Mouse (Mus musculus): Measurements from ENCODE around the gene Rab3il1. TPM values are rescaled to one million over a fixed set of nuclear protein-coding genes. Genes with fewer than 3 reads are reported as not detected.

The Rab3il1 gene
- total RNA-seq, 1 experiment, result 4.0 TPM

- Histone ChIP-seq H3K27ac (ENCODE audit: insufficient read depth, low read depth, low read length, poor library complexity, severe bottlenecking) (no peak overlapping the region), H3K9me3 (ENCODE audit: control insufficient read depth, insufficient read depth, low read depth, low read length) (no peaks in the 10 kb centered on the region), H3K36me3 (ENCODE audit: control insufficient read depth, insufficient read depth, low read length, poor library complexity, severe bottlenecking) (peaks cover 2% of the 10 kb centered on the region; the same call in 1 of the 2 replicates), H3K4me1 (ENCODE audit: control insufficient read depth in 2 of 2, insufficient read depth in 2 of 2, low read length in 2 of 2, poor library complexity in 1 of 2) (peaks cover 0 to 2% of the 10 kb centered on the region in 2 experiments; a peak in 1 of 4 replicates), H3K9ac (ENCODE audit: insufficient read depth, low read depth, low read length, poor library complexity, severe bottlenecking) (no peak overlapping the region), H3K4me3 (ENCODE audit: insufficient read depth in 1 of 2, low read depth in 1 of 2, low read length in 2 of 2, poor library complexity in 1 of 2, severe bottlenecking in 1 of 2) (no peak overlapping the region)
- in situ Hi-C loops (cut with MboI; ENCODE audit: low sequenced_read_pairs in 2 of 2, unreplicated experiment in 2 of 2), result no loop called here
- no peak for TF ChIP-seq MAFK (IDR thresholded peaks at IDR 0.05; ENCODE audit: insufficient read depth, low read depth, low read length)
- no peak for TF ChIP-seq ZNF384 (IDR thresholded peaks at IDR 0.05; ENCODE audit: low read depth, low read length)
- TF ChIP-seq HCFC1 (IDR thresholded peaks at IDR 0.05; ENCODE audit: borderline replicate concordance, insufficient read depth, low read length), result no peak
- no peak for TF ChIP-seq ZC3H11A (IDR thresholded peaks at IDR 0.05; ENCODE audit: borderline replicate concordance, low read depth, low read length)
- no peak for TF ChIP-seq CHD2 (IDR thresholded peaks at IDR 0.05; ENCODE audit: low read depth, low read length)
- DNase-seq (ENCODE audit: low read depth, low spot score), result no peak
These were observed 55.2 kb downstream of the Rab3il1 start for GRCm38 (mm10) chr19:10056686-10057085.

GRCm38 (mm10) chr19:10057486-10058351 is 56.2 kb downstream of the Rab3il1 start:
- peaks cover 9% of the 10 kb centered on the region for H3K36me3 ChIP-seq (ENCODE audit: control insufficient read depth, insufficient read depth, low read length, poor library complexity, severe bottlenecking)
- TF ChIP-seq MAFK (IDR thresholded peaks at IDR 0.05; ENCODE audit: insufficient read depth, low read depth, low read length) (no peak), ZC3H11A (IDR thresholded peaks at IDR 0.05; ENCODE audit: borderline replicate concordance, low read depth, low read length) (no peak), ZNF384 (IDR thresholded peaks at IDR 0.05; ENCODE audit: low read depth, low read length) (no peak), HCFC1 (IDR thresholded peaks at IDR 0.05; ENCODE audit: borderline replicate concordance, insufficient read depth, low read length) (no peak), CHD2 (IDR thresholded peaks at IDR 0.05; ENCODE audit: low read depth, low read length) (no peak)
- no peak overlapping the region for H3K4me3 ChIP-seq (ENCODE audit: insufficient read depth in 1 of 2, low read depth in 1 of 2, low read length in 2 of 2, poor library complexity in 1 of 2, severe bottlenecking in 1 of 2)
- H3K9me3 ChIP-seq (ENCODE audit: control insufficient read depth, insufficient read depth, low read depth, low read length), result no peaks in the 10 kb centered on the region
- in situ Hi-C loops (cut with MboI; ENCODE audit: low sequenced_read_pairs in 2 of 2, unreplicated experiment in 2 of 2), result no loop called here
- H3K27ac ChIP-seq (ENCODE audit: insufficient read depth, low read depth, low read length, poor library complexity, severe bottlenecking), result no peak overlapping the region
- no peak for DNase-seq (ENCODE audit: low read depth, low spot score)
- peaks cover 0 to 2% of the 10 kb centered on the region in 2 experiments; a peak in 1 of 4 replicates for H3K4me1 ChIP-seq (ENCODE audit: control insufficient read depth in 2 of 2, insufficient read depth in 2 of 2, low read length in 2 of 2, poor library complexity in 1 of 2)
- H3K9ac ChIP-seq (ENCODE audit: insufficient read depth, low read depth, low read length, poor library complexity, severe bottlenecking), result no peak overlapping the region

- Histone ChIP-seq H3K9me3 (ENCODE audit: control insufficient read depth, insufficient read depth, low read depth, low read length) (no peaks in the 10 kb centered on the region), H3K4me3 (ENCODE audit: insufficient read depth in 1 of 2, low read depth in 1 of 2, low read length in 2 of 2, poor library complexity in 1 of 2, severe bottlenecking in 1 of 2) (no peak overlapping the region), H3K27ac (ENCODE audit: insufficient read depth, low read depth, low read length, poor library complexity, severe bottlenecking) (no peak overlapping the region), H3K9ac (ENCODE audit: insufficient read depth, low read depth, low read length, poor library complexity, severe bottlenecking) (no peak overlapping the region), H3K36me3 (ENCODE audit: control insufficient read depth, insufficient read depth, low read length, poor library complexity, severe bottlenecking) (peaks cover 9% of the 10 kb centered on the region), H3K4me1 (ENCODE audit: control insufficient read depth in 2 of 2, insufficient read depth in 2 of 2, low read length in 2 of 2, poor library complexity in 1 of 2) (peaks cover 0 to 2% of the 10 kb centered on the region in 2 experiments; a peak in 1 of 4 replicates)
- in situ Hi-C loops (cut with MboI; ENCODE audit: low sequenced_read_pairs in 2 of 2, unreplicated experiment in 2 of 2), result no loop called here
- no peak for DNase-seq (ENCODE audit: low read depth, low spot score)
- TF ChIP-seq ZNF384 (IDR thresholded peaks at IDR 0.05; ENCODE audit: low read depth, low read length), result no peak
- no peak for TF ChIP-seq HCFC1 (IDR thresholded peaks at IDR 0.05; ENCODE audit: borderline replicate concordance, insufficient read depth, low read length)
- TF ChIP-seq MAFK (IDR thresholded peaks at IDR 0.05; ENCODE audit: insufficient read depth, low read depth, low read length), result no peak
- no peak for TF ChIP-seq CHD2 (IDR thresholded peaks at IDR 0.05; ENCODE audit: low read depth, low read length)
- no peak for TF ChIP-seq ZC3H11A (IDR thresholded peaks at IDR 0.05; ENCODE audit: borderline replicate concordance, low read depth, low read length)
These were observed 56.9 kb downstream of the Rab3il1 start for GRCm38 (mm10) chr19:10058352-10058825.

- H3K27ac ChIP-seq (ENCODE audit: insufficient read depth, low read depth, low read length, poor library complexity, severe bottlenecking), result no peak overlapping the region
- no peak overlapping the region for H3K9ac ChIP-seq (ENCODE audit: insufficient read depth, low read depth, low read length, poor library complexity, severe bottlenecking)
- H3K4me3 ChIP-seq (ENCODE audit: insufficient read depth in 1 of 2, low read depth in 1 of 2, low read length in 2 of 2, poor library complexity in 1 of 2, severe bottlenecking in 1 of 2), result no peak overlapping the region
- no peak for DNase-seq (ENCODE audit: low read depth, low spot score)
- H3K9me3 ChIP-seq (ENCODE audit: control insufficient read depth, insufficient read depth, low read depth, low read length), result no peaks in the 10 kb centered on the region
- in situ Hi-C loops (cut with MboI; ENCODE audit: low sequenced_read_pairs in 2 of 2, unreplicated experiment in 2 of 2), result no loop called here
- peaks cover 13% of the 10 kb centered on the region for H3K36me3 ChIP-seq (ENCODE audit: control insufficient read depth, insufficient read depth, low read length, poor library complexity, severe bottlenecking)
- peaks cover 0 to 2% of the 10 kb centered on the region in 2 experiments; a peak in 1 of 4 replicates for H3K4me1 ChIP-seq (ENCODE audit: control insufficient read depth in 2 of 2, insufficient read depth in 2 of 2, low read length in 2 of 2, poor library complexity in 1 of 2)
- TF ChIP-seq ZC3H11A (IDR thresholded peaks at IDR 0.05; ENCODE audit: borderline replicate concordance, low read depth, low read length) (no peak), CHD2 (IDR thresholded peaks at IDR 0.05; ENCODE audit: low read depth, low read length) (no peak), HCFC1 (IDR thresholded peaks at IDR 0.05; ENCODE audit: borderline replicate concordance, insufficient read depth, low read length) (no peak), MAFK (IDR thresholded peaks at IDR 0.05; ENCODE audit: insufficient read depth, low read depth, low read length) (no peak), ZNF384 (IDR thresholded peaks at IDR 0.05; ENCODE audit: low read depth, low read length) (no peak)
These were observed 57.5 kb downstream of the Rab3il1 start for GRCm38 (mm10) chr19:10058876-10059427.
